Mouse (Mus musculus) cortical plate, adult 2 months (tissue): ENCODE data around the gene 0610030E20Rik. TPM values are rescaled to one million over a fixed set of nuclear protein-coding genes. Genes with fewer than 3 reads are reported as not detected.

ENCODE experiments used
- H3K27ac ChIP-seq: fragments of 200-500 bp; 2 replicates; pipeline ENCODE4 v1.5.1; 2012; ENCODE audit warnings: low read length, control low read depth, inconsistent platforms; ENCODE audit not compliant: insufficient read depth
- H3K4me1 ChIP-seq: fragments of 200-500 bp; 2 replicates; pipeline ENCODE4 v1.6.1; 2011; ENCODE audit warnings: low read length; ENCODE audit not compliant: control insufficient read depth, insufficient read depth
- H3K4me3 ChIP-seq: fragments of 200-500 bp; 2 replicates; pipeline ENCODE4 v1.5.1; 2011; ENCODE audit warnings: mild to moderate bottlenecking, low read length, control low read depth; ENCODE audit not compliant: insufficient read depth
- CTCF ChIP-seq: fragments of 200-500 bp; IDR thresholded peaks from 2 replicates; pipeline ENCODE4 v1.5.1; 2011; ENCODE audit warnings: mild to moderate bottlenecking, control low read depth, low read length; ENCODE audit not compliant: insufficient read depth; ENCODE audit errors: extremely low read depth
- POLR2A ChIP-seq: fragments of 200-500 bp; IDR thresholded peaks from 2 replicates; pipeline ENCODE4 v1.6.1; 2011; ENCODE audit warnings: mild to moderate bottlenecking, low read length, control low read depth; ENCODE audit not compliant: insufficient read depth; ENCODE audit errors: extremely low read depth
- polyA plus RNA-seq: library from polyadenylated mRNA; depleted of rRNA; stranded (reverse); fragments of >200 nt; gene quantifications from 2 replicates; pipeline ENCODE4 v1.2.3, GENCODE M21; 2012

0610030E20Rik gene
- polyA plus RNA-seq, 1 experiment, result 18.9 TPM

DNA sequence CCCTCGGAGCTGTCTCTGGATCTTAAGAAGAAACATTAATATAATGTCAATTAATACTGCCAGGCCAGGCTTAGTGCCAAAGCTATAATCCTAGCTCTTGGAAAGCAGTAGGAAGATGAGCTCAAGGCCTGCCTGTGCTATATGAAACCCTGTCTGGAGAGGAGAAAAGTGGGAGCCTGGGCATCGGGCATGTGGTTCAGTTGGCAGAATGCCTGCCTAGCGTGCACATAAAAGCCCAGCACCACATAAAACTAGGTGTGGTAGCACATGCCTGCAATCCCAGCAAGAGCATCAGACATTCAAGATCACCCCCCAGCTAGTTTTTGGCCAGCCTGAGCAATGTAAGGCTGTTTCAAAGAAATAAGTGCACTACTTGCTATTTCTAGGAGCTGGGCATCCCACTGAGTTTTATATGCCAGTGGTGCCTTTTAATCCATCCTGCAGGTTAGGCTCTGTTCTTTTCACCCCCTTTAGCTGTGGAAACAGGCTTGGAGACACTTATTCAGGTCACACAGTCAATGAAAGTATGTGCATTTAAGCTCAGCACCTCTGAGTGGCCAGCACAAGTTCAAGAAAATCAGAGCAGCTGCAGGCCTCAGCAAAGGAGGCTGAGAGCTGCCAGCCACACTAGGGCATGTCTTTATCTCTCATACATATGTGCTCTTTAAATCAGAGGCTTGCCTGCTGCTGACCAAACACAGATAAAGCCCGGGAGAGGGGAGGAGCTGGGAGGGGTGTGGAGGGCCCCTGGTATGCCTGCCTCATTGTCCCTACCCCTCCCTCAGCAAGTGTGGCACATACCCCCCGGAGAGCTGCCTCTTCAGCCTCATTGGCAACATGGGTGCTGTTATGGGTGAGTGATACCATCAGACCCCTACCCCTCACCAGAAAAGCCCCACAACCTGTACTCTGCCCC, 10.3 kb downstream of the 0610030E20Rik start:
- Histone ChIP-seq H3K27ac (no peak overlapping the region), H3K4me1 (peaks cover 7% of the 10 kb centered on the region), H3K4me3 (no peak overlapping the region)
- TF ChIP-seq POLR2A (no peak), CTCF (no peak)

DNA sequence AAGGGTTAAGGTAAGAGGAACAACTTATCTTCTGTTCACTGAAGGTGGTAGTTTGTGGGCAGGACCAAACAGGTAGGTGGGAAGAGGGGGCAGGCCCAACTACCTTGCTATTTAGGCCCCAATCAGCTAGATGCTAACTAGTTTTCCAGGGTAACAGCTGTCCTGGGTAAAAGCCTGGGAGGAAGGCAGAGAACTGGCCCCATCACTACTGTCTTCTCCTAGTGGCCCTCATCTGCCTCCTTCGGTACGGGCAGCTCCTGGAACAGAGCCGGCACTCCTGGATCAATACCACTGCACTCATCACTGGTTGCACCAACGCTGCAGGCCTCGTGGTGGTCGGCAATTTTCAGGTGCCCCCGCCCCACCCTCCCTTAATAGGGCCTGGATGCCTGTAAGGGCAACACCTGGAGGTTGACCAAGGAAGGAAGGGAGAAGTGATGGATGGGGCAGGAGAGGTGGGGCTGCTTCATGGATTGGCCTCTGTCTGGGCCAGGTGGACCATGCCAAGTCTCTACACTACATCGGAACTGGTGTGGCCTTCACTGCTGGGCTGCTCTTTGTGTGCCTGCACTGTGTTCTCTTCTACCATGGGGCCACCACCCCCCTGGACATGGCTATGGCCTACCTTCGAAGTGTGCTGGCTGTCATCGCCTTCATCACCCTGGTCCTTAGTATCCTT, 11.1 kb downstream of the 0610030E20Rik start:
- TF ChIP-seq CTCF, result no peak
- peak; percentile 35; the same call in 1 of the 2 replicates for TF ChIP-seq POLR2A
- no peak overlapping the region for H3K4me3 ChIP-seq
- no peak overlapping the region for H3K27ac ChIP-seq
- peaks cover 3% of the 10 kb centered on the region; the same call in 1 of the 2 replicates for H3K4me1 ChIP-seq

DNA sequence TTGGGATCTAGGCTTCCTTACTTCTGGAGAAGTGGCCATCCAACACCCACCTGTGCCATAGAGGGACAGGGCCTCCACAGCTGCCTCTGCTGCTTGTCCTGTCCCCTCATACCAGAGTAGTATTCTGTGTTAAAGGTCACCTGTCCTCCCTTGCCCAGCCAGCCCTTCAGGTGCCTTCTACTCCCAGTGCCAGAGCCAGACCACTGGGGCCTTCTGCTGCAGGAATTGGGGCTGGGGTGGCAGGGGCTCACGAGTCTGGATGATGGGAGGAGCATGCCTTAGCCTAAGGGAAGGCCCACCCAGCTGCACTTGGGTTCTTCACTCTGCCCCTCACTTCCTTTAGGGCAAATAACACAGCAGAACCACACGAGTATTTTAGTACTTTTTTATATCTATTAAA, 12.2 kb downstream of the 0610030E20Rik start:
- Histone ChIP-seq H3K4me3 (no peak overlapping the region), H3K4me1 (peaks cover 3% of the 10 kb centered on the region; the same call in 1 of the 2 replicates), H3K27ac (no peak overlapping the region)
- TF ChIP-seq POLR2A, result no peak
- TF ChIP-seq CTCF, result no peak

DNA sequence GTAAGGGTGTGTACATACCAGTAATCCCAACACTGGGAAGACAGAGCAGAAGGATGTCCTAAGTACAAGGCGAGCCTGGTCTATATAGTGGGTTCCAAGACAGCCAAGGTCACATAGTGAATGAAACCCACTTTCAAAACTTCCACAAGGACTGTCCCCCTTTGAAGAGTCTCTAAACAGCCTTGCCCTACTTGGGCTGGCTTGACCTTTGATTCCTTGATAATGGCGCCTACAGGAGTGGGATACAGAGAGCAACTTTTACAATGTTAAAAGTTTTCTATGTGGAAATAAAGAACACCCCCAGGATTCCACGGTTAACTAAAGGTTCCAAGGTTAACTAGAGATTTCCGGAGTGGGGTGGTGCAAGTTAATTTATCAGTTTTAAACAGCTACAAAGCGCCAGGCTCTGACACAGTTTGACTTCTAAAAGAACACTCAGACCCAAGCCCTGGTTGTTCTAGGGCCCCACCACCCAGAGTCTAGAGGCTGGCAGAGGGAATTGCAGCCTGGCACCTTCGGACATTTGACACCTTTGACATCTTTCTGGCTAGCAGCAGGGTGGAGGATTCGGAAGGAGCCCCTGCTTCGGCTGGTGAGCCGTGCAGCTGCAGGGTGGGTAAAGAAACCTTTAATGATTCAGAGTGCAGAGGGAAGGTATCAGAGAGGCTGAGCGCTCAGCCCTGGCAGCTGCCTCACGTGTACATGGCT, 12.9 kb downstream of the 0610030E20Rik start:
- TF ChIP-seq POLR2A, result no peak
- no peak for TF ChIP-seq CTCF
- Histone ChIP-seq H3K4me1 (peaks cover 3% of the 10 kb centered on the region; the same call in 1 of the 2 replicates), H3K4me3 (no peak overlapping the region), H3K27ac (no peak overlapping the region)

DNA sequence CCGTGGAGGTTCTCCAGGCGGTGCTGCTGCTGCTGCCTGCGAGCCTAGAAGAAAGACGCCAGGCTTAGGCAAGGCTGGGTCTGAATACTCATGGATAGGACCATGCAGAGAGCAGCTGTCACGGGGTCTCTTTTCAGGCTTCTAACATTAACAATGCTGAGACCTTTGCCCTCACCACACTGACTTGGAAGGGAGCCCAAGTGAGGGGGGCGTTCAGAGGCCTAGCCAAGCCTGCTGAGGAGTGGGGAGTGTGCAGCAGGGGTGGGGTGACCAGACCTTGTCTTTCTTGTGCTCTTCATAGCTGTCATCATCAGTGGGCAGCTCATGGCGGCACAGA, 13.4 kb downstream of the 0610030E20Rik start:
- Histone ChIP-seq H3K4me1 (peaks cover 3% of the 10 kb centered on the region; the same call in 1 of the 2 replicates), H3K27ac (no peak overlapping the region), H3K4me3 (peak overlapping the region; percentile 66; the same call in 1 of the 2 replicates)
- TF ChIP-seq POLR2A, result no peak
- TF ChIP-seq CTCF, result no peak

DNA sequence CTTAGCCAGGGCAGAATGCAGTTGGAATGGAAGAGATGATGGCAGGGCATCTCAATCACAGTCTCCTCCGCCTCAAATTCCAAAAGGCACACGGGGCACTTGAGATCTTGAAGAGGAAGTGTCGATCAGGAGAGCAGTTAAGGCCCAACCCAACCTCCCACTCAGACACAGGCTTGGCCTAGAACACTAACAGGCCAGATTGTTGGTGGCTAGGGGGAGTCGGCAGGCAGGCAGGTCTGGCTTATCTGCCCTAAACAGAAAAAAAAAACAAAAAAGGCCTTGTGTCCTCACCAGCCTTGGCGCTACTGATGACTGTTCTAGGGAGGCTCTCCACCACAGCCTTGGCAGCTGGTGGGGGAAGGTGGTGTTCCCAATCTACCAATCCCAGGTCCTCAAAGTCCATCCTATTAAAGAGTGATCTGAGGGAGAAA, 14.0 kb downstream of the 0610030E20Rik start:
- Histone ChIP-seq H3K27ac (no peak overlapping the region), H3K4me1 (peaks cover 2% of the 10 kb centered on the region; the same call in 1 of the 2 replicates), H3K4me3 (peak overlapping the region; percentile 66; the same call in 1 of the 2 replicates)
- TF ChIP-seq POLR2A (no peak), CTCF (no peak)

DNA sequence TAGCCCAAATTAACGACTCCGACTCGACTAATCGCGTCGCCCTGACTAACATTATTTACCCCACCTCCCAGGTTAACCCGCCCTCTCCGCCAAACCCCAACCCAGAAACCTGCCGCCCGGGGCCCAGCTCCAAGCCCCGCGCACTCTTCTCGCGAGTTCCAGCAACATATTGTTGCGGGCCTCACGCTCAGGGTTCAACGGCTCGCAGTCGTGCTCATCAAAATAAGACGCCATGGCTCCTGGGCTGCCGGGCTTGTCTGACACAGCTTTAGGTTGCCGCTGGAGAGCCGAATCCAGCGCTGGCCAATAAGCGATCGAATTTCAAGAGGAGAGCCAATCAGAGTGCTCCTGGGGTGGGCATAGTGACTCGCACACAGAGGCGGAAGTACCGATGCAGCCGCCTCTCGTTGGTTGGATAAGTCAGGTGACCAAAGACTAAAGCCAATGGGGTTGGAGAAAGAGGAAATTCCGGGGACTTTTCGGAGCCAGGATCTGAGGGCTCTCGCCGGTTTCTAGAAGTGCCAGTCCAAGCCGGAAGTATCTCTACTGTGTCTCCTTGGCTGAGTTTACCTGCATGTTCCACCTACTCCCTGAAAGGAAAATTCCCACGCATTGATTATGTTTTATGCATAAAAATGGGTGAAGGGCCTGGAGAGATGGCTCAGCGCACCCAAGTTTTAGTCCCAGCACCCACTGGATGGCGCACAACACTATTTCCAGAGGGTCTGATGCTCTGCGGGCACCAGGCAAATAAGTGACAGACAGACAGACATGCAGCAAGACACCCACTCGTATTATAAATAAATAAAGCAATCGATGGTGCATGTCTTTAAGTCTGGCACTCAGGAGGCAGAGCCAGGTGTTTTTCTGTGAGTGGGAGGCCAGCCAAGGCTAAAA, 15.3 kb downstream of the 0610030E20Rik start:
- peak overlapping the region; percentile 66 for H3K4me3 ChIP-seq
- TF ChIP-seq POLR2A, result peak; percentile 88
- peak; percentile 38 for TF ChIP-seq CTCF
- H3K4me1 ChIP-seq, result no peaks in the 10 kb centered on the region
- H3K27ac ChIP-seq, result peak overlapping the region; percentile 36

DNA sequence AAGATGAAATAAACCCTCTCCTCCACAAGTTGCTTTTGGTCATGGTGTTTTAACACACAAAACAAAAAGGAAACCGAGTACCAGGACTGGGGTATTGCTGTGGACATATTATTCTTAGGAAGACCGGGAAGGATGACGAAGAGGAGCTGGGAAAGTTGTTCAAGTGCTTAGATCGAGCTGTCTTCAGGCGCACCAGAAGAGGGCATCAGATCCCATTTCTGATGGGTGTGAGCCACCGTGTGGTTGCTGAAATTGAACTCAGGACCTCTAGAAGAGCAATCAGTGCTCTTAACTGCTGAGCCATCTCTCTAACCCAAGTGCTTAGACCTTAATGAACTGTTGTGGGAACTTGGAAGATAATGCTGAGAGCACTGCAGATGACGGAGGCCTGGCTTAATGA, 16.9 kb downstream of the 0610030E20Rik start:
- no peak overlapping the region for H3K27ac ChIP-seq
- H3K4me3 ChIP-seq, result no peak overlapping the region
- no peaks in the 10 kb centered on the region for H3K4me1 ChIP-seq
- TF ChIP-seq POLR2A, result no peak
- peak; percentile 29; the same call in 1 of the 2 replicates for TF ChIP-seq CTCF

DNA sequence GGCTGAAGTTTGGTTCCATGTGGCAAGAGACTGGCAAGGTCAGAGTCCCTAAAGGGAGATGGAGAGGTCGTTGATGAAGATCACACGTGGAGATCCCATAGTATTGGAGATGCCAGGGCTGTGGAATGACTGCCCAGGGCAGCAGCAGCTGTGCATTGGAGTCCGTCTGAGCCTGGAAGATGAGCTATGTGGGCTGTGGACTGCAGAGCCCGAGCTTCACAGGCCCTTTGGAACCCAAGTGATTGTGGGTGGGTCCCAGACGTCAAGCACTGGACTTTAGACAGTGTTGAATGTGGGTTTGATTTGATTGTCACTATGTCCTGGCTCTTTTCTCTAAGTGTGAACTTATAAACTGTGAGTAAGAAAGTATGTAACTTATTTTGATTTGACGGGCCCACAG, 17.9 kb downstream of the 0610030E20Rik start:
- H3K27ac ChIP-seq, result no peak overlapping the region
- no peak overlapping the region for H3K4me3 ChIP-seq
- TF ChIP-seq CTCF (no peak), POLR2A (no peak)
- no peaks in the 10 kb centered on the region for H3K4me1 ChIP-seq
